Mouse (Mus musculus) hindbrain, postnatal 0 days (tissue): ENCODE measurements at regions not wholly inside any gene's neighbourhood (a gene's known extent, or its start where the extent isn't known, plus 50 kb on each side); places are given as distances from the start of the nearest gene placed in this dataset.

Experiments
- ATAC-seq: fragments of 200-750 bp; cut with Nextera tagmentation; 2 replicates; pipeline ENCODE4 v1.8.0; 2017; ENCODE audit warnings: mild to moderate bottlenecking, moderate TSS enrichment, moderate library complexity
- DNase-seq: peaks from one replicate; pipeline ENCODE4 v3.0.0-alpha.2; 2015; ENCODE audit warnings: low spot score
- H3K27ac ChIP-seq: fragments of 300-500 bp; sonication (generic); 2 replicates; pipeline ENCODE4 v1.5.1; 2014; ENCODE audit warnings: mild to moderate bottlenecking
- H3K27me3 ChIP-seq: fragments of 300-500 bp; sonication (generic); 2 replicates; pipeline ENCODE4 v1.6.1; 2014; ENCODE audit warnings: low read length, mixed read lengths; ENCODE audit not compliant: insufficient read depth
- H3K36me3 ChIP-seq: fragments of 300-500 bp; sonication (generic); 2 replicates; pipeline ENCODE4 v1.6.1; 2014; ENCODE audit warnings: low read length, mixed read lengths; ENCODE audit not compliant: insufficient read depth
- H3K4me1 ChIP-seq: fragments of 300-500 bp; sonication (generic); 2 replicates; pipeline ENCODE4 v1.6.1; 2014; ENCODE audit warnings: antibody characterized with exemption, low read length, mixed read lengths; ENCODE audit not compliant: insufficient read depth
- H3K4me2 ChIP-seq: fragments of 300-500 bp; sonication (generic); 2 replicates; pipeline ENCODE4 v1.6.1; 2014; ENCODE audit warnings: low read depth, mild to moderate bottlenecking, low read length, moderate library complexity, mixed read lengths
- H3K4me3 ChIP-seq: fragments of 300-500 bp; sonication (generic); 2 replicates; pipeline ENCODE4 v1.5.1; 2014; ENCODE audit warnings: low read length
- H3K9ac ChIP-seq: fragments of 300-500 bp; sonication (generic); replicated peaks from 2 replicates; pipeline ENCODE4 v1.6.1; 2014; ENCODE audit warnings: mild to moderate bottlenecking, low read length, moderate library complexity, mixed read lengths
- H3K9me3 ChIP-seq: fragments of 300-500 bp; sonication (generic); 2 replicates; pipeline ENCODE4 v1.6.1; 2016; ENCODE audit warnings: low read length, mixed read lengths
- CTCF ChIP-seq: IDR thresholded peaks from 2 replicates; pipeline ENCODE4 v1.5.1; 2016; ENCODE audit warnings: antibody characterized with exemption, control low read depth, low read depth
- WGBS: fragments of 180-500 bp; shearing (Covaris S2); extraction: QIAGEN DNeasy Blood & Tissue Kit; methylation state at CpG from one replicate; pipeline ENCODE4 v1.1.7; 2014; 5-methylcytosine and 5-hydroxymethylcytosine counted together

DNA sequence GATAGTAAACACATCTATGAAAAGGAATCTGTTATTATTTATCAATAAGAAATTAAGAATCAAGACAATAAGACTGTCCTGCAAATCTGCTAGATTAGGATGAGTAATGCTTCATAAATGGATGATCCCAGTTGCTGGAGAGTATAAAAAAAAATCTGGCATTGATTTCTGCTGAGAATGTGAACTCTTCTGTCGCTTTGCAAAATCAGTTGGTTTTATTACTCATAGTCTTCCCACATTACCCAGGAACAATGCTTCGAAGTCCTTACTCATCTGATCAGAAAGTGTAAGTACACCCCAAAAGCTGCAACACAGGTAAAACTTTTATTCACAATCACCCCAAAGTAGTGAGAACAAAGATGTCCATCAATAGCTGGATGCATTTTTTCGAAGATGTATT lies 77.8 kb upstream of the Itprid2 start:
- Histone ChIP-seq H3K36me3 (no peaks in the 10 kb centered on the region), H3K4me1 (no peaks in the 10 kb centered on the region), H3K4me3 (no peak overlapping the region), H3K9ac (no peak overlapping the region), H3K9me3 (no peaks in the 10 kb centered on the region), H3K27ac (no peak overlapping the region), H3K4me2 (no peak overlapping the region), H3K27me3 (no peaks in the 10 kb centered on the region)
- 88% methylated on average over 3 of the region's 3 CpGs for WGBS
- DNase-seq (no peak), ATAC-seq (no peak)
- TF ChIP-seq CTCF, result no peak

DNA sequence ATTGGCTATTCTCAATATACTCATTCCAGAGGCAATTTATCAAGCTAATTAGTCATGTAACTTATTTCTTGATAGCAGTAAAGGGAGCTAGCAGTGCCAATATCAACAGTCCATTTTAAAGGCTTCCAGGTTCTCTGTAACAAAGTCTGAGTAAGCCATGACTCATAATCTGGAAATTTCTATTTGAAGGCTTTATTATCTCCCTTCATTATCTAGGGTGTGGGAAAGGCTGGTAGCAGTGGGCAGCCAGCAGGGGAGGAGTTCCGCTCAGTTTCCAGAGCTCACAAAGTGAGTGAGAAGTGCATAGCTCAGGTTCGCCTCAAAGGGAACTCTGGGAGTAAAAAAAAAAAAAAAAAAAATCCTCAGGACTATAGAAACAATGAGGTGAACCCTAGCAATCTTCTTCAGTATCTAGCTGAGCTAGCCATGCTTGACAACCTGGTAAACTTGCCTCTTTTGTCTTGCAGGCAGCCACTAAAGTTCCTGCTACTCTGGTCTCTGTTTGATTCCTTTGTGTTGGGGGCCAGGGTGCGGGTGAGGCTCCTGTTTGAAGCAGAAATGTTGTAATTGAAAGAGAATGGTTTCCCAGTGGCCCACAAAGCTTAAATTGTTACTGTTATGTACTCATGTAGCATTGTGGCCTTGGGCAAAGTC lies 68.7 kb upstream of the Itprid2 start:
- ATAC-seq, result no peak
- no peaks in the 10 kb centered on the region for H3K36me3 ChIP-seq
- no peak for DNase-seq
- no peak for TF ChIP-seq CTCF
- 13% methylated on average over 3 of the region's 3 CpGs for WGBS
- H3K4me1 ChIP-seq, result no peaks in the 10 kb centered on the region
- H3K9ac ChIP-seq, result no peak overlapping the region
- H3K4me2 ChIP-seq, result no peak overlapping the region
- no peak overlapping the region for H3K4me3 ChIP-seq
- no peaks in the 10 kb centered on the region for H3K27me3 ChIP-seq
- no peak overlapping the region for H3K27ac ChIP-seq
- H3K9me3 ChIP-seq, result no peaks in the 10 kb centered on the region

- Histone ChIP-seq H3K27ac (no peak overlapping the region), H3K27me3 (no peaks in the 10 kb centered on the region), H3K9me3 (no peaks in the 10 kb centered on the region), H3K4me3 (no peak overlapping the region), H3K9ac (no peak overlapping the region), H3K36me3 (no peaks in the 10 kb centered on the region), H3K4me2 (no peak overlapping the region), H3K4me1 (no peaks in the 10 kb centered on the region)
- DNase-seq (no peak), ATAC-seq (no peak)
- TF ChIP-seq CTCF, result no peak
- WGBS, result 64% methylated on average over 3 of the region's 3 CpGs
Measured at GRCm38 (mm10) chr2:79567413-79567934, 67.7 kb upstream of the Itprid2 start.

GRCm38 (mm10) chr2:79569663-79570062 lies 65.5 kb upstream of the Itprid2 start:
- no peak for DNase-seq
- Histone ChIP-seq H3K27me3 (no peaks in the 10 kb centered on the region), H3K4me3 (no peak overlapping the region), H3K4me2 (no peak overlapping the region), H3K9me3 (no peaks in the 10 kb centered on the region), H3K36me3 (no peaks in the 10 kb centered on the region), H3K27ac (no peak overlapping the region), H3K9ac (no peak overlapping the region), H3K4me1 (no peaks in the 10 kb centered on the region)
- no peak for TF ChIP-seq CTCF
- WGBS, result 83% methylated on average over 1 of the region's 1 CpGs
- ATAC-seq, result no peak

DNA sequence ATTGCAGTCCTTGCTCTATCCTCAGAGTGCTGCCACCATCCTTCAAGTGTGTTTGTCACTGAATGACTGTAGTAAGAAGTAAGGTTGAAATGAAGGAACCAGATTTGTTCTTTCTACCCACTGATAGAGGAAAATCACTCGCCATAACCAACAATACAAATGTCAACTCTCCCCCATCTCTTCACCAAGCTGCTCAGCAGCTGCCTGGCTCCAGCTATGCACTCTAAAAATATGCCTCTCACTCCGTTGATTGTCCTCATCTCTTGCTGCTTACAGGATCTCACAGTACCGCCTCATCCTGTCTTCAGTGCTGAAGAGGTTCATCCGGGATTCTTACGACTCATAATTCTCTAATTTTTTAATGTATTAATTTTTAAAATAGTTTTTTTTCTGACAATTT lies 63.2 kb upstream of the Itprid2 start:
- DNase-seq, result no peak
- Histone ChIP-seq H3K36me3 (no peaks in the 10 kb centered on the region), H3K9me3 (no peaks in the 10 kb centered on the region), H3K4me2 (no peak overlapping the region), H3K27me3 (no peaks in the 10 kb centered on the region), H3K9ac (no peak overlapping the region), H3K4me1 (no peaks in the 10 kb centered on the region), H3K4me3 (no peak overlapping the region), H3K27ac (no peak overlapping the region)
- ATAC-seq, result no peak
- TF ChIP-seq CTCF, result no peak
- 79% methylated on average over 5 of the region's 5 CpGs for WGBS

GRCm38 (mm10) chr2:79575074-79575473 lies 60.1 kb upstream of the Itprid2 start:
- Histone ChIP-seq H3K9me3 (no peaks in the 10 kb centered on the region), H3K4me3 (no peak overlapping the region), H3K4me1 (no peaks in the 10 kb centered on the region), H3K4me2 (no peak overlapping the region), H3K27ac (no peak overlapping the region), H3K27me3 (no peaks in the 10 kb centered on the region), H3K36me3 (no peaks in the 10 kb centered on the region), H3K9ac (no peak overlapping the region)
- WGBS, result 67% methylated on average over 6 of the region's 6 CpGs
- ATAC-seq (no peak), DNase-seq (no peak)
- TF ChIP-seq CTCF, result no peak

- no peak for TF ChIP-seq CTCF
- Histone ChIP-seq H3K4me1 (no peaks in the 10 kb centered on the region; the same call in 1 of the 2 replicates), H3K4me2 (no peak overlapping the region), H3K4me3 (no peak overlapping the region), H3K27me3 (no peaks in the 10 kb centered on the region), H3K27ac (no peak overlapping the region), H3K9ac (no peak overlapping the region), H3K36me3 (no peaks in the 10 kb centered on the region), H3K9me3 (no peaks in the 10 kb centered on the region)
- WGBS, result 70% methylated on average over 7 of the region's 7 CpGs
- DNase-seq, result no peak
- no peak for ATAC-seq
Measured at GRCm38 (mm10) chr2:79585022-79585774, 50.0 kb upstream of the Itprid2 start.
